Mouse (Mus musculus) left cerebral cortex, postnatal 10 days (tissue): ENCODE measurements around the gene Fcna. TPM values are rescaled to one million over a fixed set of nuclear protein-coding genes. Genes with fewer than 3 reads are reported as not detected.

Source experiments
- DNase-seq, 2 experiments: peaks; one replicate each; pipeline ENCODE4 v3.0.0; 2021 to 2022; ENCODE audit warnings: low spot score in 2 of 2, mixed read lengths in 1 of 2; ENCODE audit errors: extremely low spot score in 1 of 2
- intact Hi-C: fragments of 180-260 bp; cut with DNase I; formaldehyde crosslinking; loops from one replicate; pipeline ENCODE4 v1.15.1; 2025
- total RNA-seq, 2 experiments: library from RNA; stranded (reverse); gene quantifications; 2 replicates each; pipeline ENCODE4 v1.2.3; 2021

Fcna gene
- under 1 TPM; 0.69 to 0.99 TPM for total RNA-seq

DNA sequence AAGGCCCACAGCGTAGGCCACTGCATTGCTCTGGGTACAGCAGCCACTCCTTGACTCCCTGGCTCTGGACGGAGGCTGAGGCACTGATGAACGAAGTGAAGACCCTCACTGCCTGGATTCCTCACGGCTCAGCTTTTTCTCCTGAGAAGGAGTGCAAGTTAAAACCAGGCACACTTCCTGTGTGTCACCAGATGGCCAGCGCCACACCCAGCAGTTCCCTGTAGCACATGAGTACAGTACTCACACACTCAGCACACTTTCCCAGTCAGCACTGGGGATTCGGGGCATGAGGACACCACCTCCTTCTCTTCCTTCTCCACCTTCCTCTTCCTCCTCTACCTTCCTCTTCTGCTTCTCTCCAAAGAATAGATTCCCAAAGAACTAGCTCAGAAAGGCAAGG, at the start of gene Fcna:
Gene Fcna, minus strand, starts transcription at position 220 of the 400 bp plus-strand sequence.
- no peak for DNase-seq
- intact Hi-C loops, result no loop called here

DNA sequence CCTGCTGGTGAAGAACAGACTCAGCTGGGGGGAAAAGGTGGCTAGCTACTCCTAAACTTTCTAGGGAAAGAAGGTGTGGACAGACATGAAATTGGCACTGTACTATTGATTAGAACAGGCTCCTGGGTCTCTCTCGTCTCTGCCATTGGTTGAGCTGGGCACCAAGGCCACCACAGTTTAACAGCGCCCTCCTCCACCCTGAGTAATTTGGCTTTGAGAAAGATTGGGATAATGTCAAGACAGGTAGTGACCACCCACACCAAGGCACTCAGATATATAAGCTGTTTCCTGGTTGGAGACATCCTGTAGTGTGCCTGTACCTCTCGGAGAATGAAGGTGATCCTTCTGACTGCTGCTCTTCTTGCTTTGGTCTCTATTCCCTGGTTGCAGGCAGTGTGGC, 48.7 kb upstream of the Fcna start, which contains the start of gene Lcn6:
Gene Lcn6, plus strand, starts transcription at position 301 of the 400 bp plus-strand sequence.
- no peak for DNase-seq
- intact Hi-C loops, result no loop called here

- intact Hi-C loops, result no loop called here
- DNase-seq, result no peak
Measured at GRCm38 (mm10) chr2:25666516-25666915, 38.7 kb upstream of the Fcna start.

DNA sequence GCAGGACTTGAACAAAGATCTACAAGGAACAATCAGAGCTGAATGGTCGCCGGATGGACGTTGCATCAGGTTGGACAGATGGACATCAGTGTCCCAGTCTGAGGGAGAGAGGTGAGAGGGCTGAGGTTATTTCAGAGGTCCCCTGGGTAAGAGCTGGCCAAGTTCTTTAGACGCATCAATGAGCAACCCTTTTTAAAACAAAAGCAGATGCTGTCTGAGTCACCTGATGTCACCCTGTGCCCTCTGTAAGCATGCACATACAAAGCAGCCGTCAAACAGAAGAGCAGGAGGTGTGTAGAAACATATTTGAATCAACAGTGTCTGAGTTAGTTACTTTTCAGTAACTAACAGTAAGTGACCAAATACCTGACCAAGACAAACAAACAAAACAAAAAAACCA, 36.3 kb upstream of the Fcna start:
- intact Hi-C loops, result no loop called here
- DNase-seq, result no peak

DNA sequence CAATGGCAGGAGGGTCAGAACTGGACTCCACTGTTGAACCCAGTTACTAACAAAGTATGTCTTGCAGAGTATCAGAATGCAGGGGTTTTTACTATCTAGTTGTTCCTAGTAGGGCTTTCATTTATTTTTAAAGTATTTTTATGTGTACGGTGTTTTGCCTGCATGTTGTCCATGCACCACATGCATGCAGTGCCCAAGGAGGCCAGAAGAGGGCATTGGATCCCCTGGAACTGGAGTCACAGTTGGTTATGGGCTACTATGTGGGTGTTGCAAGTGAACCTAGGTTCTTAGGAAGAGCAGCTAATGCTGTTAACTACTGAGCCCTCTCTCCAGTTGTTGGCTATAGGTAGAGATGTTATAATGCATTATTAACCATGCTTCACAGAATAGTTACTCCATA, 35.7 kb upstream of the Fcna start:
- intact Hi-C loops, result no loop called here
- DNase-seq, result peak in 1 of 2 experiments; percentile 50

GRCm38 (mm10) chr2:25661245-25661970, 33.6 kb upstream of the Fcna start:
- intact Hi-C loops, result no loop called here
- no peak for DNase-seq

GRCm38 (mm10) chr2:25660279-25660678, 32.4 kb upstream of the Fcna start:
- intact Hi-C loops, result no loop called here
- no peak for DNase-seq

GRCm38 (mm10) chr2:25657652-25658051, 29.8 kb upstream of the Fcna start, which contains the start of gene Lcn5:
Gene Lcn5 (plus strand): TSS chr2:25657952.
- no peak for DNase-seq
- intact Hi-C loops, result no loop called here

DNA sequence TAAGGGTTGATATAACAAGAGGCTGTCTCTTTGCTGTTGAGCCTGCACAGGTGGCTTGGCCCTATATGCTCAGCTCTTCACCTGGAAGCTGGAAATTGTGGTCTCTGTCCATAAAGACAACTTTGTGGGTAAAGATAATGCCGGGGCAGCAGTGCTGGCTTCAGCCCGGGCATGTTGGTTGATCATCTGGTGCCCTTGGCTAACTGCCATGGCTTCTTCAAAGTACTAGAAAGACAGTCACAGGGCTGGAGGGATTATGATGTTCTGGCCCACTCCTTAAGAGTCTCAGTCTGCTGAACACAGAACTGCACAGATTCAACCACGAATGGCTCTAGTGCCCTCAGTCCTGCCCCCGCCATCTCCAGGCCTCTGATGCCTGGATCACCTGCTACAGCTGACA, 29.4 kb upstream of the Fcna start:
- peak in 1 of 2 experiments; percentile 9 for DNase-seq
- intact Hi-C loops, result no loop called here

DNA sequence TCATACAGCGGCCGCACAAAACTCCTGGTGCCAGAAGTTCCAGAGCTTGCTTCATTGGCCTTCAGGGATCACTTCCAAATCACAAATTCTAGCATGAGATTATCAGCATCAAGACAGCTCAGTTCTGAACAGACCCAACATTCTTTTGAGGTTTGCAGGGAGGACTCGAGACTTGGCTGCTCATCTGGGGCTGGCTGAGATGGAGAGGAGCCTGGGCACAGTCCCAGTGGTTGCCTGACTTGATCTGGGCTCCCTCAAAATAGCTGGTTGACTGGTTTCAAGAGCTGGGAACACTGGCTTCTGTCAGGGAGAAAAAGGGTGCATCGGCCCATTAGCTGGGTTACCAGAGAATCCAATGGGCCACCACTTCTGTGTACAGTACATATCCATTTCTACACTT, 28.9 kb upstream of the Fcna start:
- peak in 1 of 2 experiments; percentile 14 for DNase-seq
- intact Hi-C loops, result no loop called here

DNA sequence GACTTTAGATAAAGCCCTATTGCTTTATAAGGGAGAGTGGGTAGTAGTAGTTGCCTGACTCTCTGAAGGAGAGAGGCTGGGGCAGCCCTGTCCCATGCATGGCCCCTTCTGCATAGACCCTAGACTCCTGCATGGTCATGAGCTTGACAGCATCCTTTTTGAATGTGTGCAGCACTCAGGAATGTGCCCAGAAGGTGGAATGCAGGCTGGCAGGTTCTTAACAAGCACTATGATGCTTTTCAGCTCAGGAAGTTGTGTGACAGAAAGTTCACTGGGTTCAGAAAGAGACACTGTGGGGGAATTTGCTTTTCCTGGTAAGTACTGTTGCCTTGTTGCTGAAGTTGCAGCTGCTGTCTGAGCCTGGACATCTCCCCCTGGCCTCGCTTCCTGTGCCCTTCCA, 26.7 kb upstream of the Fcna start:
- no peak for DNase-seq
- intact Hi-C loops, result no loop called here

GRCm38 (mm10) chr2:25652902-25653301, 25.1 kb upstream of the Fcna start, which contains the start of gene Lcn8:
Gene Lcn8 (plus strand): TSS chr2:25653120.
- DNase-seq, result no peak
- intact Hi-C loops, result no loop called here

DNA sequence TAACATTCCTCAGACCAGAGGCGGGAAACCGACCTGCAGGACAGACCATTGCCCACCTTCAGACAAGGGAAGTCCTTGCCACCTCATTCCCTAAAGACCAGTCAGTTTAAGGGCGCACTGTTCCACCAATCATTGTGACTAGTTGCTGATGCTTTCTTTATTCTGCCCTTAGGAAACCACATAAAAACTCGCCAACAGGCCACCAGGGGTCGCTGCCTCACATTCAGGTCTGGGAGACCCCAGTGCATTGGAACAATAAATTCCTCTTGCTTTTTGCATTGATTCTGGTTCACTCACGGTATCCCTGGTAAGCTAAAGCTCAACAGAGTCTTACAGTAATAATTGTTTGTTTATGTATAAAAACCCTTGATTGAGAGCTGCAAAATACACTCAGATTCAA, 12.1 kb upstream of the Fcna start:
- peak; percentile 32 to 46 for DNase-seq
- intact Hi-C loops, result no loop called here

DNA sequence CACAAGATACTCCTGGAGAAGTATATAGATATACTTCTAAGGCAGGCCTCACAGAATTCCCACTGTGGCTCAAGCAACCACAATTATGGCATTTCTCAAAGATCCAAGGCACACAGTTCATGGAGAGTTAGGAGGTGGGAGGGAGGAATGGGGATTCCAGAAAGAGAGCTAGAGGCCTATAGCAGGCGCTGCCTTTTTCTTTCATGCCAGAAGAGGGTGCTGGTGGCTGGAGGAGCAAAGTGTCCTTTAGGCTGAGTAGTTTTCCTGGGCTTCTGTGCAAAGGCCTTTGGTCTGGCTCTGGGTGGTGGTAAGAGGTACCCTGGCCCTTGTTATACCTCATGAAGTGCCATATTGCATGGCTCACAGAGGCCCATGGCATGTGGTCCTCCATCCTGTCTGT, 6.2 kb upstream of the Fcna start:
- no peak for DNase-seq
- intact Hi-C loops, result no loop called here

- intact Hi-C loops, result no loop called here
- no peak for DNase-seq
Measured at GRCm38 (mm10) chr2:25633616-25634015, 5.8 kb upstream of the Fcna start.

- intact Hi-C loops, result no loop called here
- DNase-seq, result no peak
Measured at GRCm38 (mm10) chr2:25628738-25629137, 908 bp upstream of the Fcna start.

GRCm38 (mm10) chr2:25625986-25626385, 1.8 kb downstream of the Fcna start:
- intact Hi-C loops, result no loop called here

GRCm38 (mm10) chr2:25621229-25622200, 6.3 kb downstream of the Fcna start, which contains the start of gene Tmem141:
Gene Tmem141 (minus strand): TSS chr2:25622005.
- intact Hi-C loops, result no loop called here
- peak; percentile 83 to 94 for DNase-seq

More at GRCm38 (mm10) chr2:25625986-25626385, 1.8 kb downstream of the Fcna start:
- no peak for DNase-seq

- DNase-seq, result no peak
- intact Hi-C loops, result no loop called here
Measured at GRCm38 (mm10) chr2:25620852-25621228, 7.0 kb downstream of the Fcna start.

DNA sequence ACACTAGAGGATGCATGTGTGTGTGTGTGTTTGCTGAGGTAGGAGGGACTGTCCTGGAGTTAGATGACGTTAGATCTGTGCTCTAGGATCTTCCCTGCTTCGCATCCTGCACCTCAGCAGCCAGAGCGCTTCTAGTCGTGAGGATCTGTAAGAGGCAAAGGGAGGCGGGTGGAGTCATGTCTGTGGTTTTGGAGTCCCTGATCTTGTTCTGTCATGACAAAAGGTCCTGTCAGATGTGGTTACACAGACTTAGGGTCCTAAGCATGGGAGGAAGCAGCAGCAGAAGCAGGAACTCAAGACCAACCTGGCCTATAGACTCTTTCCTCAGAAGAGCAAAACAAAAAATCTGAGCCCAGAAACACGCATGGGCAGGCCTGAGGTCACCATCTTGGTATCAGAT, 7.4 kb downstream of the Fcna start:
- DNase-seq, result no peak

More for the DNA sequence above, 7.4 kb downstream of the Fcna start:
- intact Hi-C loops, result no loop called here
